Mouse (Mus musculus) regulatory T cell (primary cell): Measurements from ENCODE around the gene Nfatc4.

Experiments
- in situ Hi-C: fragments of 300-600 bp; cut with MboI, MseI; formaldehyde crosslinking; loops from one replicate; pipeline ENCODE4 v1.15.1; 2025; ENCODE audit warnings: high pct_unique_total_duplicates

Gene Nfatc4

DNA sequence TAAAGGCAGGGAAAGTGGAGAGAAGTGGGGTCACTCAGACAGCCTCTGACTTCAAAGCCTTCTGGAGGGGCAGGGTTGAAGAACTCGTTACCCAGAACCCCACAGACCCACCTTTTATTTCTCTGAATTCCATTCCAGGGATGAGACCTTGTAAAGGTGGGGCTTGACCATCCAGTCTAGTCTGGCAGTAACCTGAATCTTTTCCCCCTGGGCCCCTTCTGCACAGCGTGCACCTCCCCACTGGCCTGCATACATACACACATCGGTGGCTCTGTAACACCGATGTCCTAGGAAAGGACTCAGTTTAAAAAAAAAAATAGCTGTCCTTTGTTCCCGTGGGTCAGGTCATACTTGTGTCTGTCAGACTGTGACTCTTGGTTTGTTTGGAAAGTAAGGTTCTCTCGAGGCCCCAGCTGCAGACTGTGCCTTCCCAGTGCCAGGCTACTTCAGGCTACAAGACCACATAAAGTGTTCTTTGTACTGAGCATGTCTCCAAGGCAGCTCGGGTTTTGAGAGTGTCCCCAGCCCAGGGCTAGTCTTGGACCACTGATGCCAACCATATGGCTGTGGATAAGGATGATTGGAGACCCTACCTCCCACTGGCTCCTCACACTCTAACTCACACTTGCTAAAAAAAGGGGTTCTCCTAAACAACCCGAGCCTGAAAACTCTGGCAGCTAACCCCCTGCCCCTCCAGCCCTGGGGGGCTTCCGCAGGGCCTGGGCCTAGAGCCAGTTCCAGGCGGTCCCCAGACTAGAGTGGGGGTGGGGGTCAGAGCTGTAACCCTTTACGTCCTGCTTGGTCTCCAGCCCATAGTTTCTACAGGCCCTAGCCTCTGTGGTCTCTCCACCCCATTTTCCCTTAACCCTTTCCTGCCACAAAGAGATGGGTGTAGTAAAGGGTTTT lies 30.0 kb downstream of the Nfatc4 start:
- in situ Hi-C loops: no loop called here

DNA sequence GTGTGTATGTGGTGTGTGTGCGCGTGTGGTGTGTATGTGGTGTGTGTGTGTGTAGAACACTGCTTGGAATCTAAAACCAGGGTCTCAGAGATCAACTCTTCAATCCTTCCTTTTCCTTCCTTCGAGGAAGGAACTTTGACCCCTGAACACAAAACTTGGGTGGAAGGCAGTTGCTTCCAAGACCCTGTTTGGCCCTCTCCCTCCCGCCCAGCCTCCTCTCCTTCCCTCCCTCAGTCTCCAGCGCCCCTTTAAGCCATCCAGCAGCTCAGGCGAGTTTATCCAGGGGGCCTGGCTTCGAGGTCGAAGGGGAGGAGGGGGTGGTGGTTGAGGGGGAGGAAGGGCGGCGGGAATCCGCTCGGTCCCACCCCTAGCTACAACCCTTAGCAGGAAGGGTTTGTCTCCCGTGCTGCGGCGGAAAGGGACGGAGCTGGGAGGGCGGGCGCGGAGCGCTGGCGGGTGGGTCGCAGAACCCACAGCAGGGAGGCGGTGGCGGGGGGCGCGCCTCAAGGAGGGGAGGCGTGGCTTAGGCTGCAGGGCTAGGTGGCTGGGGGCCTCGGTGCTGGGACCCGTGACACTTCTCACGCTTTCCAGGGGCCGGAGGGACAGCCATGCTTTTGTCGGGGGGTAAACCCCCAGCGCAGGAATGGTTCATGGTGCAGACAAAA lies 30.8 kb downstream of the Nfatc4 start, which contains the start of gene Nynrin:
Gene Nynrin, plus strand, starts transcription at position 390 of the 665 bp plus-strand sequence.
- in situ Hi-C loops: no loop called here

DNA sequence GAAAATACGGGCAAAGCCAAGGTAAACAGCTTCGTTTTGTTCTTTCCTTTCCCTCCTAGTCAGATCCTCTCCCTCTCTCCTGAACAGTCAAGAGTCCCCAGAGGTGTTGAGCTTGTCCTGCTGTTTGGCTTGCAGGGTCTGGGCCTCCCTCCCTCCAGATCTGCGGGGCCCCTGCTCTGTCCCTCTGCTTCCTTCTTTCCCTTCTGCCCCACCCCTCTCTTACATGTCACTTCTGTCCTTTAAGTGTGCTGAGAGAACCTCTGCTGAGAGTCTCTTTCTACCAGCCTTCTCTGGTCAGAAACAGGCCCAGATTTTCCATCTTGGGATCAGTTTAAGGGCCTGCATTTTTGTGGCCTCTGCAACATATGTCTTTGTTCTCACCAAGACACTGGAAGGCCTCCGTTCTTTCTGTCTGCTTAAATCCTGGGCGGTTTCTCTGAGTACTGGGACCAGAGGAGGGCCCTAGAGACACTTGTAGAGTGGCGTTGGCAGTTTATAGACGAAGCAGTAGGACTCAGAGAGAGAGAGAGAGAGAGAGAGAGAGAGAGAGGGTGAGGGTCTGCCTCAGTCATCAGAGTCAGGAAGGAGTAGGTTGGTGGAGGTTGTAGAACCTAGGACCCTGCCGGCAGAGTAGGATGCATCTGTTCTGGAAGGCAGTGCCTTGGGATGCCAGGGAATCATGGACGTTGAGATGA lies 31.6 kb downstream of the Nfatc4 start:
- in situ Hi-C loops: no loop called here

- in situ Hi-C loops: no loop called here
Measured at GRCm38 (mm10) chr14:55855101-55855561, 32.2 kb downstream of the Nfatc4 start.

- in situ Hi-C loops: no loop called here
Measured at GRCm38 (mm10) chr14:55857588-55857987, 34.6 kb downstream of the Nfatc4 start.

- in situ Hi-C loops: loop anchor here (5.0 kb wide), 1 partner anchor 85 kb away; no protein-coding TSS in a partner anchor
Measured at GRCm38 (mm10) chr14:55862186-55862585, 39.2 kb downstream of the Nfatc4 start.

DNA sequence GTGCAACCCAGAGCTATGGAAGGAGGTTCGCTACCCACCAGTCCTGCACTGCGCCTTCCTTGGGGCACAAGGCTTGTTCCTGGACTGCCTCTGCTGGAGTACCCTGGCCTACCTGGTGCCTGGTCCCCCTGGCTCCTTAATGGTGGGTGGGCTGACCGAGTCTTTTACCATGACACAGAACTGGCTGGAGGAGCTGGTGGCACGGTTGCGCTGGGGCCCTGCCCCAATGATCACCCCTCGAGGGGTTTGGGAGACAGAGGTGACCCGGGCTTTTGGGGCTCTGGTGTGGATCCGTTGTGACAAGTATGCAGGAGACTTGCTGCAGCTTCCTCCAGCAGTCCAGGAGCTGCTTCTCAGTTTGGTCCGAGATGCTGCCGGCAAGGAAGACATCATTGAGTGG lies 40.0 kb downstream of the Nfatc4 start:
- in situ Hi-C loops: loop anchor here (5.0 kb wide), 1 partner anchor 86 kb away; no protein-coding TSS in a partner anchor

DNA sequence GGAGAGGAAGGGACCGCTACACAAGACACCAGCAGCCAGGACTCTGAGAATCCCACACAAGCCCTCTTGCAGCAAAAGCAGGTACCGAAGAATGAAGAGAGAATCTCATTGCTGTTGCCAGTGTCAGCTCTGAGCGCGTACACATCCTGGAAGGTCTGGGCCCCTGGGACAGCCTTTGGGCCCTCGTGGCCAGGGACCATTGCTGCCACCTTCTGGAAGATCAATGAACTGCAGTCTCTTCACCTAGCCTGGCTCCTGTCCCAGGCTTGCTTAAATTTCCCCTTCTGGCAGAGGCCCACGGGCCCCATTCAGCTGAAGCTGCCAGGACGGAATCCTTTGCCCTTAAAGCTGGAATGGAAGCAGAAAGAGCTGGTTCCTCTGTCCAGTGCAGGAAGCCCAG lies 40.8 kb downstream of the Nfatc4 start:
- in situ Hi-C loops: loop anchor here (5.0 kb wide), 1 partner anchor 86 kb away; no protein-coding TSS in a partner anchor

- in situ Hi-C loops: no loop called here
Measured at GRCm38 (mm10) chr14:55866962-55867361, 44.0 kb downstream of the Nfatc4 start.

DNA sequence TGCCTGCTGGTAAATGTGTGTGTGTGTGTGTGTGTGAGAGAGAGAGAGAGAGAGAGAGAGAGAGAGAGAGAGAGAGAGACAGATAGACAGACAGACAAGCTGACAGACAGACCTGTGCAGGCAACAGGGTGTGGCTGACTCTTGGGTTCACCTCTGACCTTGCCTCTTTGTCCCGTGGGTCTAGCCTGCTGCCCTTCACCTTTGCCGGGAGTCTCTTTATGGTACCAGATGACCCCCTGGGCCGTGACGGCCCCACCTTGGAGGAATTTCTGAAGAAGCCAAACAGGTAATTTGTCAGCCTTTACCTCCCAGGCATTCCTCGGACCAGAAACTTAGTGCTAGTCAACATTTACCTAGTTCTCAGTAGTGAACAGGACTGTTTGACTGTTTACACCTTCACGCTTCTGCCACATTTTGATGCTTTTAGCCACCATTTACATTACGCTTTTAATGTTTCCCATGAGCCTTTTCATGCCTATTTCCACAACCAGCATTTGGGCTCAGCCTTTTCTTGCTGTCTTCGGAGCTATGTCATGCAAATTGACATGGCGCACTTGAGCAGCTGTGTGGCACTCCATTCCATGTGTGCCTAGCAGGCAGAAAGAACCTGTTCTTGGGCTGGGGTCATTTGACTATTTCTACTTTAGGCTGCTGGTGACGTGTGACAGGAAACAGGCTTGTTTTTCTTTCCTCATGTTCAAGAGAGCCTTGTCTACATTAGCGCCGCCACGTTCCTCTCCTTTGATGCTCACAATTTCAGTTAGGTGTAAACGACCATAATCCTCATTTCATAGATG lies 45.5 kb downstream of the Nfatc4 start:
- in situ Hi-C loops: no loop called here

GRCm38 (mm10) chr14:55869538-55869937 lies 46.6 kb downstream of the Nfatc4 start:
- in situ Hi-C loops: no loop called here

- in situ Hi-C loops: no loop called here
Measured at GRCm38 (mm10) chr14:55872039-55872438, 49.1 kb downstream of the Nfatc4 start.

DNA sequence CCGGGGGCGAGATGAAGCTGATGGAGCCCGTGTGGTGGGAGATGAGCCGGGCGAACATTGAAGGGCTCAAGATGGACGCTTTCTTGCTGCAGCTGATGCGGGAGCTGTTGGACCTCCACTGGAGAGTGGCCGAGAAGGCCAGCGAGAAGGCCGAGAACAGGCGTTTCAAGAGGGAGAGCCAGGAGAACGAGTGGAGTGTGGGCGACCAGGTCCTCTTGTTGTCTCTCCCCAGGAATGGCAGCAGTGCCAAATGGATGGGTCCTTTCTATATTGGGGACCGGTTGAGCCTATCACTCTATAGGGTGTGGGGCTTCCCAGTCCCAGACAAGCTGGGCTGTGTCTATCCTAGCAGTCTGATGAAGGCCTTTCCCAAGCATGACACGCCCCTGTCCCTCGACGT lies 49.6 kb downstream of the Nfatc4 start:
- in situ Hi-C loops: no loop called here

DNA sequence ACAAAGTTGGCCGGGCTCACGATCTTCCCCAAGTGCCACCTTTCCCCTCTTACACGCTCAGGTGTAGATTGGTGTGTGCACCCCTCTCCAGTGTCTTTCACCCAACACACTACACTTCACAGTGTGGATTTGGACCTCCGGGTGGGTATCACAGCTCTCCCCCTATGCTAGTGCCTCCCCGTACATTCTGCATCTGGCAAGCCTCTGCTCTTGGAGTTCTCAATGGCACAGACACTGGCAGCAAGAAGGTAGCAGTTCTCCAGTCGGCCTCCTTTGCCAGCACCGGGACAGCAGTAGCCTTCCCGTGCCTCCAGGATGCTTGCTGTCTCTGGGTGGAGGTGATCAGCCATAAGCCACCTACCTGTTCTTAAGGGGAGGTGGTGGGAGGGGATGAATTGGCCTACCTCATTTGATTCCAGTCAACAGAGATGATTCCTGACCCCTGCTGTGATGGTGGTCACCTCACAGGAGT lies 50.3 kb downstream of the Nfatc4 start:
- in situ Hi-C loops: no loop called here

DNA sequence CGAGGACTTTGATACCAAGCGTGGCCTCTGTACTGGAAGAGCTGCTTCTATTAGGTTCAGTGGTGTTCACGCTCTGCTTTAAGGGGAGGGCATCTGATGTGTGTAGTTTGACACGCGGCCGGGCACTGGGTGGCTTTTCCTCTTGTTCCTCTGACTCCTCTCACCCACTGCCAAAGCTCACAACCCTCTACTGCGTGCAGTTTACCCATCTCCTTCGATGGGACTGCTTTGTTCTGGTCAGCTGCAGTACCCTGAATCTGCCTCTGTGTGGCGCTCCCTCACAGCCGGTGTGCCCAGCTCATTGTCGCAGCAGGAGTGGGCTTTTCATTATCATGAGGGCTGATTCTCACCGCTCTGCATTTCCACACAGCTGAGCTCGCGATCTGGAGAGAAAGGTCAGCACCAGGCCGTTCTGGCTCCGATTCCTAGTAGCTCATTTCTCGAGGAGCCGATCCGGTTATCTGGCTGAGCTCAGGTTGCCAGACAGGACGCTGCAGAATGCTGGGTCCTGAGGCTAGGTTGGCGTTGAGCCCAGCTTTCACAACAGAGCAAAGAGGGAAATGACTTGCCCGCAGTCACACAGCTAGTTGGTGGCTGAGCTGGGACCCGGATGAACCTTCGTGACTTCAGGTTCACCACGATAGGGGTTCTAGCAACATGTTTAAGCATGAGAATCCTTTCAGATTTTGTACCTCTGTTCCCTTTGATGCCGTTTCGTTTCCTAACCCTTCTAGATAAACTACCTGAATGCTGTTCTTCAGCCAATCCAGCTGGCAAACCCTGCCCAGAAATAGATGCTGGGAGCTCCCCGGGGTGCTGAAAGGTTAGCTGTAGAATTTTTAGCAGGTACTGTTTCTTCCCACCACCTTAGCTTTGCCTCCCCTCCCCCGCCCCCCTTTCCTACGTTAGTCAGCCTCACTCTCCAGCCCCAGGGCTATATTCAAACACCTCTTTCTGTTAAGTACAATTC lies 51.1 kb downstream of the Nfatc4 start:
- in situ Hi-C loops: no loop called here

DNA sequence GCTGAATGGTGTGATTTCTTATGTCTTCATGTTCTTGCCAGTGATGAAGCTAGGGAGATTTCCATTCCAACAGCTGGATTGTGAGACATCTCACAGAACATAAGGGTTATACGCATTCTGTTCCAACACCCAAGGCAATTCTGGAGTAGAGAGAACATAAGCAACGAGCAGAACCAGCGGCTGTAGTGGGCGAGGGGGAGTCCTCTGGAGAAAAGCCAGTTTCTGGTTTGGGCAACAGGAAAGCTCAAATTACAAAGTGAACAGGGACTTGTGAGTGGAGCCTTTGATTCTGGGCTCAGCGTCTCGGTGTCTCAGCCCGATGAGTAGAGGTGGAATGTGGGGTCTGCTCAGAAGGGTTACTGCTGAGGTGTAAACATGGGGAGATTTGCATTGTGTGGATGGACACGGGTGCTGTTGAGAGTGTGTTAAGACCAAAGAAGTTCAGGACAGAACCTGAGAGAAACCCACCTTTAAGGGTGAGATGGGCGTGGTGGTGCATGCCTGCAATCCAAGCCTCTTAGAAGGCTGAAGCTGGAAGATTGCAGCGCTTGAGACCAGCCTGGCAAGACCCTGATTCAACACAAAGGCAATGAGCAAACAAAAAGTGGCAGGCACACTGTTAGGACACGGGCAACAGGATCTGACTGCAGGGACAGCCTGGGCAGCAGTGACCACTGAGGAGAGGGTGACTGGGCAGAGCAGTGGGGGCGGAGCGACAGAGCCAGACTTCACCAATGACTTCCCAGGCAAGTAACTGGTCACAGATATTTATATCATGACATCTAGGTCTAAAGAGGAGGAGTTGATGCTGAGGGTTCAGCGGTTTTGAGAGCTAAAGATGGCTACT lies 54.7 kb downstream of the Nfatc4 start:
- in situ Hi-C loops: loop anchor here (5.0 kb wide), 1 partner anchor 45 kb away; no protein-coding TSS in a partner anchor

DNA sequence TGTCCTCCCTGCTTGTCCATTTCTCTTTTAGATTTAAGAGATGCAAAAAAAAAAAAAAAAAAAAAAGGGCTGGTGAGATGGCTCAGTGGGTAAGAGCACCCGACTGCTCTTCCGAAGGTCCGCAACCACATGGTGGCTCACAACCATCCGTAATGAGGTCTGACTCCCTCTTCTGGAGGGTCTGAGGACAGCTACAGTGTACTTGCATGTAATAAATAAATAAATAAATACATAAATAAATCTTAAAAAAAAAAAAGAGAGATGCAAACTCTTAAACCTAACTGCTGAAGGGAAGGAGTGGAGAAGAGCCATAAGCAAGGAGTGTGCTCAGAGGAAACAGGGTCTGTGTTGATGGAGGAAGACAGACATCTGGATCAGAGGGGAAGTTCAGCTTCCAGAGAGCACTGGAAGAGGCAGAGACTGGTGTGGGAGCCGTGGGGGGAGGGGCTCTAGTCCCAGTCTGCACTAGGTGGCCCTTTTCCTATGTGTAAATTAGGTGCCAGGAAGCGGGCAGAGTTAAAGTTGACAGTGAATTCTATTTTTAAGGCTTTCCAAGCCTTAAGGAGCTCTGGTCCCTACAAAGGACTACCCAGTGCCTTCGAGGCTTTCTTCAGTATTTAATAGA lies 55.5 kb downstream of the Nfatc4 start:
- in situ Hi-C loops: loop anchor here (5.0 kb wide), 1 partner anchor 44 kb away; no protein-coding TSS in a partner anchor

- in situ Hi-C loops: loop anchor here (5.0 kb wide), 1 partner anchor 43 kb away; no protein-coding TSS in a partner anchor
Measured at GRCm38 (mm10) chr14:55879623-55880022, 56.7 kb downstream of the Nfatc4 start.
